Mouse (Mus musculus) ES-Bruce4 (cell line): Measurements from ENCODE around the gene Eno2. TPM values are rescaled to one million over a fixed set of nuclear protein-coding genes. Genes with fewer than 3 reads are reported as not detected.

Experiments
- H3K27ac ChIP-seq: 2 replicates; pipeline ENCODE4 v1.5.1; 2012; ENCODE audit warnings: low read length, inconsistent platforms; ENCODE audit not compliant: insufficient read depth
- H3K27me3 ChIP-seq: 2 replicates; pipeline ENCODE4 v1.6.1; 2012; ENCODE audit warnings: mild to moderate bottlenecking, low read length, inconsistent platforms; ENCODE audit not compliant: control insufficient read depth, poor library complexity, insufficient read depth, severe bottlenecking
- H3K36me3 ChIP-seq: 2 replicates; pipeline ENCODE4 v1.6.1; 2012; ENCODE audit warnings: inconsistent platforms, mild to moderate bottlenecking, low read length, moderate library complexity; ENCODE audit not compliant: control insufficient read depth, poor library complexity, insufficient read depth, severe bottlenecking
- H3K4me1 ChIP-seq: one replicate; pipeline ENCODE4 v1.8.1; 2011; ENCODE audit warnings: low read length; ENCODE audit not compliant: control insufficient read depth, insufficient read depth
- H3K4me3 ChIP-seq: 2 replicates; pipeline ENCODE4 v1.5.1; 2011; ENCODE audit warnings: low read depth, mild to moderate bottlenecking, low read length
- H3K9ac ChIP-seq: 2 replicates; pipeline ENCODE4 v1.6.1; 2012; ENCODE audit warnings: low read depth, mild to moderate bottlenecking, inconsistent platforms; ENCODE audit not compliant: poor library complexity, severe bottlenecking
- H3K9me3 ChIP-seq: replicated peaks from 2 replicates; pipeline ENCODE4 v1.6.1; 2012; ENCODE audit warnings: mild to moderate bottlenecking, low read length, inconsistent platforms; ENCODE audit not compliant: control insufficient read depth, poor library complexity, insufficient read depth, severe bottlenecking
- CTCF ChIP-seq: IDR thresholded peaks from one replicate; pipeline ENCODE4 v1.8.1; 2011; ENCODE audit warnings: low read depth, low read length
- EP300 ChIP-seq: IDR thresholded peaks from 2 replicates; pipeline ENCODE4 v1.6.1; 2011; ENCODE audit warnings: low read depth, low read length; ENCODE audit not compliant: insufficient read depth
- POLR2A ChIP-seq: IDR thresholded peaks from one replicate; pipeline ENCODE4 v1.8.1; 2011; ENCODE audit warnings: low read length; ENCODE audit not compliant: insufficient read depth
- polyA plus RNA-seq: library from polyadenylated mRNA; stranded (reverse); fragments of >200 nt; gene quantifications from 2 replicates; pipeline ENCODE4 v1.2.4, GENCODE M21; 2011; ENCODE audit warnings: low read depth; ENCODE audit not compliant: missing spikeins, insufficient read depth, insufficient read length

Eno2 gene
- polyA plus RNA-seq, 1 experiment: 7.4 TPM

DNA sequence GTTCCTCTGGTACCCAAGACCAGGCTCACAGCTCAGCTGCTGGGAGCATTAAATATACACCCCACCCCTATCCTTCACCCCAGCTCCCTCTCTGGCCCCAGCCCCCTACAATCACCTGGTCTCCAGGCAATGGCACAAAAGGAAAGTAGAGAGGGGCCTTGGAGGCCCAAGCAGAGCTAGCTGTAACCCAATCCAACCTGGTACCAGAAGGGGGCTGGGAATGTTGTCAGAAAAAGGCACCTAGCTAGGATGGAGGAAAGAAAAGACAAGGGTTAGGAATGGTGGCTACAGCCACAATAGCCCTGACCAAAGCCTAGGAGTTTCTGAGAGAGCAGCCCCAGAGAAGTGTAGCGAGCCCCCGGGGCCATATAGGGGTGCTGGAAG, 10.6 kb downstream of the Eno2 start:
- TF ChIP-seq EP300 (no peak), POLR2A (no peak), CTCF (no peak)
- Histone ChIP-seq H3K9ac (peak overlapping the region; percentile 17; the same call in 1 of the 2 replicates), H3K4me1 (peaks cover 5% of the 10 kb centered on the region), H3K27ac (no peak overlapping the region), H3K4me3 (no peak overlapping the region), H3K9me3 (no peaks in the 10 kb centered on the region), H3K36me3 (no peaks in the 10 kb centered on the region), H3K27me3 (no peaks in the 10 kb centered on the region)

DNA sequence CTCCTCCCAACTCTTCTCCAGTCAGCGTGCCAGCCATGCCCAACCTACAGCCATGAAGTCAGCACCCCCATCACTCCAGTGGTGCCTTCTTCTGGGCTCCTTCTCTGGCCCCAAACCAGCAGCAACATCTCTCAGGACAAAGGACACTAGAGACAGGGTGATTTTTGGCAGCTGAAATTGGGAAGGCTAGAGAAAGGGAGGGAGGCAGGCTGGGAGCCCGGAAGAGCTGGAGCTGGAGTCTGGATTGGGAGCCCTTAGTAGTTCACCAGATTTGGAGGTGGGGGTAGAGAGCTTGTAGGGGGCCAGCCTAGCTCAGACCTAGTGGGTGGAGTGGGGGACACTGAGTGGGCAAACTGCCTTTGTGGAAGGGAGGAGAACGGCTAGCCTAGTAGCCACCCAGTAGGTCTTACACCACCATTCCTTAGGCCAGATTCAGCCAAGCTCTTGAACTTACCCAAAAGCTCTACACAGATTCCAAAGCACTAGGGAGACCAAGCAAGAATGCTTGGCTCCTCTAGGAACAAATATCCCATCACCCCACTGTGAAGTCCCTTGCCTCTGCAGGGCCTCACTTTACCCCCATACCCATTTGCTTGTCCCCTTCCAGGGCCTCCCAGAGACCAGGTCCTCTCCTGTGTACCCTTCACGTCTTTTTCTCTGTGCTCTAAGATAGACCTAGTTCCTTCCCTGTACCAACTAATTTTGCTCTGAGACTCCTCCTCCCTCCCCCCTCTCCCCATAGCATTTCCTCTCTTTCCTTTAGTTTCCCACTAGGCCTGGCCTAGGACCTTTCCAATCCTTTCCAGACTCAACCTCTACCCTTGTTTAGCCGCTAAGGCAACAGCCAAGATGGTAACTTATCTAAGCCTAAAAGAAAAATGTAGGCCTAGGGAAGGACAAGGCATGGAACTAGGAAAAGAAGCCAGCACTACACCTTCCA, 11.3 kb downstream of the Eno2 start:
- Histone ChIP-seq H3K4me1 (peaks cover 5% of the 10 kb centered on the region), H3K9me3 (no peaks in the 10 kb centered on the region), H3K9ac (no peak overlapping the region; the same call in 1 of the 2 replicates), H3K27me3 (no peaks in the 10 kb centered on the region), H3K4me3 (no peak overlapping the region), H3K36me3 (no peaks in the 10 kb centered on the region), H3K27ac (no peak overlapping the region)
- no peak for TF ChIP-seq POLR2A
- no peak for TF ChIP-seq CTCF
- TF ChIP-seq EP300: no peak

DNA sequence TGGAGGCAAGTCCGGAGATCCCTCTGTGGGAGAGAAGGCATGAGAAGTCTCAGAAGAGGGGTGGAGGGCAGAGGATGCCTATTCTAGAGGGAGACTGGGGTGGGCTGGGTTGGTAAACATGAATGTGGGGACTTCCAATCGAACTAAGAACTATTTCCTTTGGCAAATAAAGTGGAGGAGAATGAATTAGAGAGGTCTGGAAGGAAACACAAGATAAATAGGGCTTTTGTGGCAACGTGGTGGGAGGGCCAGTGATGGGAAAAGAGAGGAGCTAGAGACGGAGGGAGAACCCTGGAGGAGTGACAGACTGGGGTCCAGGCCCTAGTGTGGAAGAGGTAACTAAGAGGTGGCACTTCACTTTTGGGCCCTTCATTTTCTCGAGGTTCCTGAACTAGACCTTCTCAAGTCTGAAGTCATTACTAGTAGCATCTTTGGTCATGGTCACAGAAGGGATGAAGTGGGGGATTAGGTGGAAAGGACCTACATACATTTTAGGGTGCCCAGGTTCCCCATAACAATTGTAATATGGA, 12.1 kb downstream of the Eno2 start:
- H3K9me3 ChIP-seq: no peaks in the 10 kb centered on the region
- TF ChIP-seq CTCF (no peak), POLR2A (no peak), EP300 (no peak)
- H3K9ac ChIP-seq: peak overlapping the region; percentile 98
- peak overlapping the region; percentile 71 for H3K4me3 ChIP-seq
- H3K4me1 ChIP-seq: peaks cover 5% of the 10 kb centered on the region
- no peaks in the 10 kb centered on the region for H3K36me3 ChIP-seq
- 0 out of 2 replicates have a peak overlapping the region, but pooled peaks have one; percentile 45 for H3K27ac ChIP-seq
- H3K27me3 ChIP-seq: no peaks in the 10 kb centered on the region

DNA sequence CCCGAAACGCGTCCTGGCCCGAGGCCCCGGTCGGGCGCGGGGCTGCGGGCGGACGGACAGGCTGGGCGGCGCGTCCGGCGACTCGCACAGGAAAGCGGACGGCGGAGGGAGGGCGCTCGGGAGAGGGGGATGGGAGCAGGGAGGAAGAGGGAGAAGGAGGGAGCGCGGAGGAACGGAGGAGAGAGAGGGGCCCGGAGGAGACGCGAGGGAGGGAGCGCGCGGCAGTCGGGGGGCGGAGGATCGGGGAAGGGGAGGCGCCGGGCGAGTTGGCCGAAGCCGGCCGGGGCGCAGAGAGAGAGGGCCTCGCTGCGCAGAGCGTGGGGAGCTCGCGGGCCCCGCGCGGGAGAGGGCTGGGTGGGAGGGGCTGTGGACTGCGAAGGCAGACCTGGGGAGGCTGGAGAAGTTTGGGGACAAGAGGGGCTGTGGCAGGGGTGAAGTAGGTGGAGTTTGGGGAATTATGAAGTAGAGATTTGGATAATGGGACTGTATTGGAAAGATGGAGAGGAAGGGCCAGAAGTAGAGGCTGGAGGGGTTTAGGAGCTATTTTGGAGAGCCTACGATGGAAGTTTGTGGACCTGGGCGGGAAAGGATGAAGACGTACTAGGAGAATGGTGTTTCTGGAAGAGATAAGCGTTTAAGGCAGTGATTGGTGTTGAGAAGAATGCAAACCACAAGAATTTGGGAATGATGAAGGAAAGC, 12.7 kb downstream of the Eno2 start:
- Histone ChIP-seq H3K27ac (peak overlapping the region; percentile 45), H3K9ac (peak overlapping the region; percentile 98), H3K36me3 (no peaks in the 10 kb centered on the region), H3K27me3 (no peaks in the 10 kb centered on the region), H3K4me1 (peaks cover 5% of the 10 kb centered on the region), H3K4me3 (peak overlapping the region; percentile 71), H3K9me3 (no peaks in the 10 kb centered on the region)
- TF ChIP-seq CTCF (no peak), POLR2A (no peak), EP300 (no peak)

DNA sequence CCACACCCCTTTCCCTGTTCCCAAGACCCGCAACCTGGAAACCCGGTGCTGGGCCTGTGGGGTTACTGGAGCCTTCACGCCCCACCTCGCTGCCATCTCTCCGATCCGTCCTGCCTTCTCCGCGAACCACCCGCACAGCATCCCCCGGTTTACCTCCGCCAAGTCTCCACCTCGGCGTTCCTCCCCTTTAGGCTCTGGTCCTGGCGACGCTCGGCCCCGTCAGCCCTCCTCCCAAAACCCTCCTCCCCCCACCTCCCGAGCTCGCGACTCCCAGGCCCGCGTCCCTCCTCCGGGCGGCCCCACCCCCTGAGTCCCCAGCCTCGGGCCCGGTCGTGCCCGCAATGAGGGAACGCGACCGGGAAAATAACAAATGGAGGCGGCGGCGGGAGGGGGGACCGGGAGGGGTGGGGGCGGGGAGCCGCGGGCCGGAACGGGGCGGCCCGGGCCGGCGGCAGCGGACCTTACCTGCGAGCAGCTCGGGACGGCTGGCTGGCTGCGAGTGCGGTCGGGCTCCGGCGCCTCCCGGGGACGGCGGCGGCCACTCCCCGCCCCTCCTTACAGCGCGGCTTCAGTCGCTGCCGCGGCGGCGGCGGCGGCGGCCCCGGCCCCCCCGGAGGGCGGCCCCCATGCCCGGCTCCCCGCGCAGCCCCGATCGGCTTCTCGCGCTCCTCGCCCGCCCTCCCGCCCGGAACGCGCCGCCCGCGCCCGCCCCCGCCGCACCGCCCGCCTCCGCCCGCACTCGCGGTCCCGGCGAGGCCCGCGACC, 13.5 kb downstream of the Eno2 start, which contains the start of the genes Gm45234 and Atn1:
Gm45234 (minus strand) TSS at position 191 of the 765 bp plus-strand sequence.
Atn1 (minus strand) TSS at position 694 of the 765 bp plus-strand sequence.
- TF ChIP-seq CTCF: no peak
- no peak for TF ChIP-seq EP300
- no peak for TF ChIP-seq POLR2A
- Histone ChIP-seq H3K4me1 (peaks cover 5% of the 10 kb centered on the region), H3K27ac (peak within 1 kb of the TSS; percentile 45), H3K4me3 (peak within 1 kb of the TSS; percentile 71), H3K27me3 (no peaks in the 10 kb centered on the region), H3K36me3 (no peaks in the 10 kb centered on the region), H3K9me3 (no peaks in the 10 kb centered on the region), H3K9ac (peak within 1 kb of the TSS; percentile 98)
